Mouse (Mus musculus) kidney, postnatal 0 days (tissue): ENCODE measurements around the gene Ctsc. TPM values are rescaled to one million over a fixed set of nuclear protein-coding genes. Genes with fewer than 3 reads are reported as not detected.

Experiments
- ATAC-seq: fragments of 200-750 bp; cut with Nextera tagmentation; replicated peaks from 2 replicates; pipeline ENCODE4 v1.8.0; 2017; ENCODE audit warnings: low read depth, moderate number of reproducible peaks, moderate TSS enrichment, moderate library complexity; ENCODE audit not compliant: low FRiP score
- DNase-seq: peaks from one replicate; pipeline ENCODE4 v3.0.0-alpha.2; 2016; ENCODE audit warnings: low spot score
- H3K27ac ChIP-seq: fragments of 300-500 bp; sonication (generic); 2 replicates; pipeline ENCODE4 v1.5.1; 2014; ENCODE audit warnings: mild to moderate bottlenecking
- H3K27me3 ChIP-seq: fragments of 300-500 bp; sonication (generic); 2 replicates; pipeline ENCODE4 v1.6.1; 2014; ENCODE audit warnings: low read length, mixed read lengths; ENCODE audit not compliant: insufficient read depth
- H3K36me3 ChIP-seq: fragments of 300-500 bp; sonication (generic); 2 replicates; pipeline ENCODE4 v1.6.1; 2014; ENCODE audit warnings: low read length, mixed read lengths; ENCODE audit not compliant: insufficient read depth
- H3K4me1 ChIP-seq: fragments of 300-500 bp; sonication (generic); replicated peaks from 2 replicates; pipeline ENCODE4 v1.6.1; 2014; ENCODE audit warnings: antibody characterized with exemption, low read length, mixed read lengths; ENCODE audit not compliant: insufficient read depth
- H3K4me2 ChIP-seq: fragments of 300-500 bp; sonication (generic); 2 replicates; pipeline ENCODE4 v1.6.1; 2014; ENCODE audit warnings: mild to moderate bottlenecking, low read length, moderate library complexity, mixed read lengths
- H3K4me3 ChIP-seq: fragments of 300-500 bp; sonication (generic); replicated peaks from 2 replicates; pipeline ENCODE4 v1.5.1; 2014; ENCODE audit warnings: low read depth, low read length
- H3K9ac ChIP-seq: fragments of 300-500 bp; sonication (generic); 2 replicates; pipeline ENCODE4 v1.6.1; 2014; ENCODE audit warnings: low read depth, low read length
- H3K9me3 ChIP-seq: fragments of 300-500 bp; sonication (generic); replicated peaks from 2 replicates; pipeline ENCODE4 v1.6.1; 2016; ENCODE audit warnings: low read length, inconsistent platforms, mixed read lengths
- CTCF ChIP-seq: IDR thresholded peaks from 2 replicates; pipeline ENCODE4 v1.5.1; 2016; ENCODE audit warnings: antibody characterized with exemption, low read depth, mild to moderate bottlenecking, moderate library complexity
- WGBS: fragments of 180-500 bp; shearing (Covaris S2); extraction: QIAGEN DNeasy Blood & Tissue Kit; methylation state at CpG from one replicate; pipeline ENCODE4 v1.1.7; 2014; 5-methylcytosine and 5-hydroxymethylcytosine counted together
- polyA plus RNA-seq: library from polyadenylated mRNA; unstranded; fragments of >200 nt; fragmentation: Nextera tagmentation; extraction: Ambion mirVana; gene quantifications from 2 replicates; pipeline ENCODE4 v1.2.1, GENCODE M21; 2015

Gene Ctsc
- polyA plus RNA-seq, 1 experiment from 2014 or later, result 48.0 TPM

DNA sequence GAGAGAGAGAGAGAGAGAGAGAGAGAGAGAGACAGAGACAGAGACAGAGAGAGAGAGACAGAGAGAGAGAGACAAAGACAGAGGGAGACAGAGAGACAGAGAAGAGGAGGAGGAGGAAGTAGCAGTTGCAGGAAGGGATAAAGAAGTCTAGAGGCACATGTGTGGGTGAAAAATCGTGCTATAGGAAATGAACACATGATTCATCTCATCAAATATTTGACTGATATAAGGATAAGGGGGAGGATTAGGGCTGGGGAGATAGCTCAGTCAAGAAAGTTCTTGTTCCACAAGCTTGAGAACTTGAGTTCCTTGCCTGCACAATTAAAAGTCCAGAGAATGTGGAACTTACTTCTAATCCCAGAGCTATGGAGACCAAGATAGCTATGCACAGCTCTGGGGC lies 40.6 kb downstream of the Ctsc start:
- Histone ChIP-seq H3K4me1 (no peaks in the 10 kb centered on the region), H3K4me2 (no peak overlapping the region), H3K36me3 (no peaks in the 10 kb centered on the region), H3K4me3 (no peak overlapping the region), H3K27ac (no peak overlapping the region), H3K9ac (no peak overlapping the region), H3K27me3 (no peaks in the 10 kb centered on the region), H3K9me3 (no peaks in the 10 kb centered on the region)
- no peak for TF ChIP-seq CTCF
- DNase-seq, result no peak
- ATAC-seq, result no peak
- 42% methylated on average over 1 of the region's 1 CpGs for WGBS

DNA sequence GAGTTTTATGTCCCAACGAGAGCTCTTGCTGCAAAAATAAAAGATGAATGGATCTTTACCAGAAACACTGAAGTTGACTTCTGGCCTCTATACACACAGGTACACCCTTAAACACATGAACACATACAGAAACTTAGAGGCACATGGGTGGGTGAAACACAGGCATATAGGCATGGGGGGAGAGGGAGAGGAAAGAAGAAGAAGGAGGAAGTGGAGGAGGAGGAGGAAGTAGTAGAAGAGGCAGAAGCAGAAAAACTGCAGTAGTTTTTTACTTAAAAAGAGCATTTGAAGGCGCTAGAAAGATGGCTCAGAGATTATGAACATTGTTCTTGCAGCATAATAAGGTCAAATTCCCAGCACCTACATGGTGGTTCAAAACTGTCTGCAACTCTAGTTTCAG lies 41.0 kb downstream of the Ctsc start:
- Histone ChIP-seq H3K27me3 (no peaks in the 10 kb centered on the region), H3K4me3 (no peak overlapping the region), H3K27ac (no peak overlapping the region), H3K9me3 (no peaks in the 10 kb centered on the region), H3K4me1 (no peaks in the 10 kb centered on the region), H3K36me3 (no peaks in the 10 kb centered on the region), H3K4me2 (no peak overlapping the region), H3K9ac (no peak overlapping the region)
- no peak for TF ChIP-seq CTCF
- no peak for ATAC-seq
- DNase-seq, result no peak
- 86% methylated on average over 2 of the region's 2 CpGs for WGBS

DNA sequence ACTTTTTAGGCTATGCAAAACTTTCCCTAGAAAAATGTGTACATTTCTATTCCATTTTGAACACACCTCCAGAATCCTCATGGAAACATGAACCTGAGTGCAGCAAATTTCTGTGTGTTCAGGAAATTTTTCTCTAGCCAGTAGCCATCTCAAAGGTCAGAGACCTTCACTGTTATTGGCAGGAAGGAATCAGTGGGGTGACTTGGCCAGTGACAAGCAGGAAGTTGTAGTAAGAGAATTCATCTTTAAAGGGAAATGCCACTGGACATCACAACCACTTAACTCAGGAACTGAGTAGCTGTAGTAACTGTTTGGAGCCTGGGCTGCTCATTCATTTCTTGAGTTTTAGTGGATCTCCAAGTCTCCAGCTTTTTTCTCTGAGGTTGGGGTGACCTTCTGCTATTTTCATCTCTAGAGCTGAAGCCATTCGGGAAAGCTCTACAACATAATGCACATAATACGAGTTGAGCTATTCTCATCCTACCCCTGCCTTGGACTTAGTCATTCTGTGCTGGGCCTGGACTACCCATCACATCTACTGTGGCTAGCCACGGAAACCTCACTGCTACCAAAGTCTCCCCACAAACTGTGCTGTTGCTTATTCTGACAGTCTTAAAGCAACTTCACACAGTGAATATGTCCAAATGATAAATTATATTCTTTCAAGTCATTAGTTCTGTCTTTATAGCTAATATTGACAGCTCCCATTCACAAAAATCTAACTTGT lies 41.7 kb downstream of the Ctsc start:
- Histone ChIP-seq H3K4me1 (no peaks in the 10 kb centered on the region), H3K9me3 (no peaks in the 10 kb centered on the region), H3K4me3 (no peak overlapping the region), H3K9ac (no peak overlapping the region), H3K27me3 (no peaks in the 10 kb centered on the region), H3K4me2 (no peak overlapping the region), H3K27ac (no peak overlapping the region), H3K36me3 (no peaks in the 10 kb centered on the region)
- 85% methylated on average over 3 of the region's 3 CpGs for WGBS
- peak; percentile 8 for DNase-seq
- ATAC-seq, result no peak
- no peak for TF ChIP-seq CTCF

DNA sequence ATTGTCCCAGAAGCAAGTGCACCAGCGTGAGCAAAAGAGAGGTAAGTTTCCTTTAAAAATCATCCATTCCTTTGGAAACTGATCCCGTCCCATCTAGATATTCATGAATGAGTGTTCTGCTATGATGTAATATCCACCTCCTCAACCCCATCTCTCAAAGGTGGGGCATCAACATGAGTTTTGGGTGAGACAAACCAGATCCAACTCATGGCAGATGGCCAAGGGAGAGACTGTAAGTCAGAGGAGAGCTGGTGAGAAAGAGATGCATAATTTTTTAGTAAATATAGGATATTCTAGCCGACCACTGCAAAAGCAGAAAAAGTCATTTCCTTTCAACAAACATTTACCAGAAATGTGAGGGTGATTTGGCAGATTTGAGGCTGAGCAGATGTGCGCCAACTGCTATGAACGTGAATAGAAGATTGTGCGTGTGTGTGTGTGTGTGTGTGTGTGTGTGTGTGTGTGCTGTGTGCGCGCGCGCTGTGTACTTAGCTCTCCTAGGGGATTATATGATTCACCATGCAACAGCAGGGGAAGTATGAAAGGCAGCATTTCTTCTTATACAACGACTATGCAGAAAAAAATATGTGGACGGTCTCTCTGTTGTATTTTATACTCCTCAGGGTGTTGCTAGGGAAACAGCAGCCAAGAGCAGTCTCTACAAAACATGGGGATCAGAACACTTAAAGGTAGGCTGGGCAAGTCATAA lies 42.9 kb downstream of the Ctsc start:
- no peaks in the 10 kb centered on the region for H3K9me3 ChIP-seq
- no peak overlapping the region for H3K4me2 ChIP-seq
- H3K36me3 ChIP-seq, result no peaks in the 10 kb centered on the region
- DNase-seq (no peak), ATAC-seq (no peak)
- TF ChIP-seq CTCF, result no peak
- no peak overlapping the region for H3K4me3 ChIP-seq
- 74% methylated on average over 12 of the region's 12 CpGs for WGBS
- H3K4me1 ChIP-seq, result no peaks in the 10 kb centered on the region
- H3K27me3 ChIP-seq, result no peaks in the 10 kb centered on the region
- H3K27ac ChIP-seq, result no peak overlapping the region
- no peak overlapping the region for H3K9ac ChIP-seq

DNA sequence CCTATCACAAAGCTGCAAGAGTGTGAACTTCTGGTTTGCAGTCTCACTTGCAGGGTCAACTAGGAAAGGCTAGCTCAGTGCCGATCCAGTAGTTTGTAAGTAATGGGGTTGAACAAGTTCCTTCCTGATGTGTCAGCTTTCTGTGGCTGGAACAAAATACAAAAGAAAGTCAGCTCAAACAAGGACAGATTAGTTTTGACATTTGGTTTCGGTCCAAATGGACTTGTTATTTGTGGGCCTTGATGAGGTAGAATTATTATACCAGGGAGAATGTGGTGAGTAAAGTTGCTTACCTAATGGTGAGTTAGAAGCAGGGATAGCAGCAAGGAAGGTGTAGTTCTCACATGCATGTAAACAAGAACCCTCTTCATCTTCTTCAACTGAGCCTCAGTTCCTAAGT lies 44.5 kb downstream of the Ctsc start:
- H3K27ac ChIP-seq, result no peak overlapping the region
- DNase-seq (peak; percentile 16), ATAC-seq (no peak)
- WGBS, result 61% methylated on average over 2 of the region's 2 CpGs
- H3K9me3 ChIP-seq, result no peaks in the 10 kb centered on the region
- no peaks in the 10 kb centered on the region for H3K36me3 ChIP-seq
- no peak overlapping the region for H3K9ac ChIP-seq
- no peak for TF ChIP-seq CTCF
- no peaks in the 10 kb centered on the region for H3K4me1 ChIP-seq
- H3K4me2 ChIP-seq, result no peak overlapping the region
- no peak overlapping the region for H3K4me3 ChIP-seq
- H3K27me3 ChIP-seq, result no peaks in the 10 kb centered on the region

DNA sequence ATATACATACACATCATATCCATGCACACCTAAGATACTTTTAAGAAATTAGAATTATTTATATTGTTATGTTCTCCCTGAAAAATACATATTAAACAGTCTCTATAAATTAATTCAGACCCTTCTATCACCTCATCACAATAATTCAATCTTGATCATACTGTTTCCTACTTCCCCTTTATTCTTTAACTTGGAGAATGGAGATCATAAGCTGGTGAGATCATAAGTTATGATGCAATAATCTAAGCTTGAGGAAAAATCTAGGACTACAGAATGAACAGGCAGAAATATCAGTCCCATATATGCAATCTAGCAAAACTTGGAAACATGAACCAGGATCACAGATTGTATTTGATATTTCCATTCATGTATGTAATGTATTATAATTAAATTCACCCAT lies 49.6 kb downstream of the Ctsc start:
- H3K4me1 ChIP-seq, result no peaks in the 10 kb centered on the region

More for the DNA sequence above, 49.6 kb downstream of the Ctsc start:
- no peak for TF ChIP-seq CTCF
- H3K9ac ChIP-seq, result no peak overlapping the region
- no peak overlapping the region for H3K27ac ChIP-seq
- no peaks in the 10 kb centered on the region for H3K9me3 ChIP-seq
- H3K4me3 ChIP-seq, result no peak overlapping the region
- no peaks in the 10 kb centered on the region for H3K27me3 ChIP-seq
- no peak for DNase-seq
- H3K4me2 ChIP-seq, result no peak overlapping the region
- H3K36me3 ChIP-seq, result no peaks in the 10 kb centered on the region
- ATAC-seq, result no peak
